Mouse (Mus musculus) small intestine, adult 10 weeks (tissue): ENCODE data around the gene Hhip. TPM values are rescaled to one million over a fixed set of nuclear protein-coding genes. Genes with fewer than 3 reads are reported as not detected.

Source experiments
- polyA plus RNA-seq: library from polyadenylated mRNA; stranded (reverse); fragments of 350-450 nt; fragmentation: Illumina TruSeq; extraction: RNeasy Lipid Tissue Mini Kit (QIAGEN cat#74804); gene quantifications from one replicate; pipeline ENCODE4 v1.2.3, GENCODE M21; 2014; ENCODE audit warnings: low replicate concordance

Hhip gene
- polyA plus RNA-seq, result 34.7 TPM

GRCm38 (mm10) chr8:80057198-80058174 is at the start of gene Hhip:
TSS of gene Hhip (minus strand) at chr8:80058006.

